Mouse (Mus musculus): ENCODE results near the gene Zbtb7a.

DNA sequence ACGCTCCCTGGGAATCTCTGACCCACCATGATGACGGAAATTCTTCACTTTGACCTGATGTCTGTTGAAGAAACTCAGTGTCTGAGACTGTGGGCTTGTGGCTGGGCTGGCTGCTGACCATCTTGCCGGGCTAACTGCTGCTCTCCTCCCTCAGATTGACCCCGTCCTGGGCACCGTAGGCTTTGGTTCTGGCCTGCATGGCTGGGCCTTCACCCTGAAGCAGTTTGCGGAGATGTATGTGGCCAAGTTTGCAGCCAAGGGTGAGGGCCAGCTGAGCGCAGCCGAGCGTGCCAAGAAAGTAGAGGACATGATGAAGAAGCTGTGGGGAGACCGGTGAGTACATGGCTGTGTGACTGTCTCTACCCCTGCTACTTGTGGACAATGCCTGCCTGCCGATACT lies 43.9 kb downstream of the Zbtb7a start:
- TF ChIP-seq CTCF (IDR thresholded peaks at IDR 0.05; ENCODE audit: low read depth, low read length) (no peak), GATA1 (IDR thresholded peaks at IDR 0.05; ENCODE audit: borderline replicate concordance, low read length) (no peak), TAL1 (conservative IDR thresholded peaks at IDR 0.05; ENCODE audit: low read depth, low read length) (no peak), GATA2 (IDR thresholded peaks at IDR 0.05; ENCODE audit: borderline replicate concordance, low read depth, low read length) (no peak)

Data from G1E (cell line).